Mouse (Mus musculus): ENCODE measurements around the gene Idh3b.

Idh3b gene

DNA sequence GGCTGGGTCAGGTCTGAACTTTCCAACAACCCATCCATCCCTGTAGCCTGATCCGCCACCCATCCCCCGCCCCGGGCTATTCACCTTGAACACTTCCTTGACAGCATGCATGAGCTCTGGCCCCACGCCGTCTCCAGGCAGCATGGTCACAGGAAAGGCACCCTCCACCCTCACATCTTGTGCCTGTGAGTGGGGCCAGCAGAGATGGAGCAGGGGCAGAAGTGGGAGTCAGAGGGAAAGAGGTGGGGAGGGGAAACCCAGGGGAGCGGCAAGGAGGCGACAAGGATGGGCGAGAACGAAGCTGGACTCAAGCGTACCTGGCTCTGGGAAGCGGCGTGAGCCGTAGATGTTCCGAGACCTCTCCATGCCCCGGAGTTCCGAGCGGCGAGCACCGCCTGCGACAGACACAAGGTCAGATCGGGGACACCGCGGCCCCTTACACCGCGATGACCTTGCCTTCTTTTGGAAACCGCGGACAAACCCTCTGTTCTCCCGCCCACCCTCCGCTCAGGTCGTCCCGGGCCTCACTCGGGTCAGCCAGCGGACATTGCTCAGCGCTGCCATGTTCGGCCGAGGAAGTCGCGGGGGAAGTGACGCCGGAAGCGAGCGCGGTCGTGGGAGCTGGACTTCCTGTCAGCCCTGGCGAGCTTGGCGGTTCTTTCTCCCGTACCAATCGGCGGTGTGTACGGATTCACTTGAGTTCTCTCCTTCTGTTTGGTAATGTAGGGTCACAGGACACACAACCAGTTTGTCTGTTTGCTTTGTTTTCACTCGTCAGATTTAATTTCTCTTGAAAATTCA, at the start of gene Idh3b:
TSS of gene Idh3b (minus strand) at position 694 of the 801 bp plus-strand sequence.
- peak; percentile 89 for DNase-seq (ENCODE audit: low spot score)

DNA sequence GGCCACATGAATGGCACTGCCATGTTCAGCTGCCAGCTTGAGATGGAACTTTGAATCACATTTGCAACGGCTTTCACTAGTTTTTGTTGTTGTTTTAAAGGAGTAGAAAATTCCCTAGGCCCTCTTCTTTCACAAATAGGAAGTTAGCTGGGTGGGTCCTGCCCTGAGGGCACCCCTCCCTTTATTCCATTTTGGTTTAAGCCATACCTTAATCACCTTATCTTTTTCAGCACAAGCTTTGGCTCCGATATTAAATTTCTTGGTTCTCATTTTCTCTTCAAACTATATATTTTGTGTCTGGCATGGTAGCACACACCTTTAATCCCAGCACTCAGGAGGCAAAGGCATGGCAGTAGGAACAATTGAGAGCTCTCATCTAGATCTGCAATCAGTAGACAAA, 45.2 kb upstream of the Idh3b start:
- no peak for DNase-seq (ENCODE audit: low spot score)

DNA sequence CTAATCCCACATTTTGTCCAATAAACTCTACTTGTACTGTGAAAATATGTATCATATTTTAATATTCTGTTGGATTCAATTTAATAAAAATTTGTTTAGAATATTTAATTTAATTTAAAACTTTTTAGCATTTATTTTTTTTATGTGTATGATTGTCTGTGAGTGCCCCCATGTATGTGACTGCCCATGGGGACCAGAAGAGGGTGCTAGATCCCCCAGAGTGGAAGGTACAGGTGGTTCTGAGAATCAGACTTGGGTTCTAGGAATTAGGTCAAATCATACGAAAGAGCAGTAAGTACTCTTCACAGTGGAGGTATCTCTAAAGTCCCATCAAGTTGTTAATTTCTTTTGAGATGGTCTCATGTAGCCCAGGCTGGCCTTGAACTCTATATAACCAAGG, 42.7 kb upstream of the Idh3b start:
- no peak for DNase-seq (ENCODE audit: low spot score)

DNA sequence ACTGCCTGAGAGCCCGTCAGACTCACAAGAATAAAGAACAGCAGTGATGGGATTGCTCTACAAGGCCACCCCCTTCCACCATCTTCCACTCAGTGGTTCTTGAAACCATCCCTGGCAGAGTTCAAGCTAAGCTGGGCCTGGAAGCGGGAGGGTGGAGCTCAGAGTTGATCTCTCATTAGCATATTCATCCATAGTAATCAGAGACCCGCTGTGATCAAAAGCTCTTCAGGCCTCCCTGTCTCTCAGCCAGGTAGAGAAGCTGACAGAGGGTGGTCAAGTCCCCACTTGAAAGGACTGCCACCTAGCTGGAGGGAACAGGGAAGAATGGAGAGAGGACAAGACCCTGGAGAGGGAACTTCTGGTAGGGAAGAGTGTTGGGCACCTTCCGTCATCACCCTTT, 18.7 kb upstream of the Idh3b start:
- no peak for DNase-seq (ENCODE audit: low spot score)

DNA sequence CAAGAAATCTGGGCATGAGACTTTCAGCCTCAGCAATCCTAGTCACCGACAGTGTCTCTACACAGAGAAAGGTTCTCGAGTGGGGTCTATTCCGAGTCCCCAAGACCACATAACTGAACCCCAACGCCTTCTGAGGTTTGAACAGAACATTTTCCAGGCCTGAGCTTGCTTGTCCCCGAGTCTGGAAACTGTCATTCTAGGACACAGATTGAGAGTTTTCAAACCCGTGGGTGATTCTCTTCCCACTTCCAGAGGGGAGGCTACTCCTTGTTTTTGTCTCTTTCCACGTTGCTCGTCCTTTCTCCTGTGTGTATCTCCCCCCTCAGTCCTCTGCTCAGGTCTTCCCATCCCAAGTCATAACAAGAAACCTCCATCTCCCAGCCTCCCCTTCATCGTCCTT, 13.2 kb upstream of the Idh3b start:
- no peak for DNase-seq (ENCODE audit: low spot score)

DNA sequence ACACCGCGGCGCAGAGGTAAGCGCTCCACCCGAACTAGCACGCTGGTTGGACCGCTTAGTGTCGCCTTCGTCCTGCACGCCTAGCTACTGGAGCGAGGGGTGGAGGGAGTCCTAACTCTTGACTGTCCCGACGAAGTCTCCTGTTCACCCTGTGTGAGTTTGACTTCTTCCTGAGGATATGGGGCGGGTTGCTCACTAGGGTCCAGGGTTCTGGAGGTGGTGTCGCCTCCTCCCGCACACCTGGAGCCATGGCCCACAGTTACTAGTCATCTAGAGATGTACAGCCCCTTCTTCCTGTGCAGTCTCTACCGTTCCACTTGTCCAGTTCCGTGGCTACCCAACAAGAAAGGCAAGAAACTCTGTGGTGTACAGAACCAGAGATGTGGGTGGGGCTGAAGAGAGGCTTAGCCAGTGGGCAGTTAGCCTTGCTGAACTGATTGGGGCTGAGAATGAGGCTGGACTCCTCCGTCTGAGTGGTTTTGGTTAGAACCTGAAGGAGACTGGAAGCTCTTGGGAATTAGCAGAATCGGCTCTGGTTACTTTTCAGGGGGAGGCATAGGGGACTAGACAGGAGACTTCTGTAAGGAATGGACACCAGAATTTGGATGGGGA, 11.9 kb upstream of the Idh3b start:
- no peak for DNase-seq (ENCODE audit: low spot score)

DNA sequence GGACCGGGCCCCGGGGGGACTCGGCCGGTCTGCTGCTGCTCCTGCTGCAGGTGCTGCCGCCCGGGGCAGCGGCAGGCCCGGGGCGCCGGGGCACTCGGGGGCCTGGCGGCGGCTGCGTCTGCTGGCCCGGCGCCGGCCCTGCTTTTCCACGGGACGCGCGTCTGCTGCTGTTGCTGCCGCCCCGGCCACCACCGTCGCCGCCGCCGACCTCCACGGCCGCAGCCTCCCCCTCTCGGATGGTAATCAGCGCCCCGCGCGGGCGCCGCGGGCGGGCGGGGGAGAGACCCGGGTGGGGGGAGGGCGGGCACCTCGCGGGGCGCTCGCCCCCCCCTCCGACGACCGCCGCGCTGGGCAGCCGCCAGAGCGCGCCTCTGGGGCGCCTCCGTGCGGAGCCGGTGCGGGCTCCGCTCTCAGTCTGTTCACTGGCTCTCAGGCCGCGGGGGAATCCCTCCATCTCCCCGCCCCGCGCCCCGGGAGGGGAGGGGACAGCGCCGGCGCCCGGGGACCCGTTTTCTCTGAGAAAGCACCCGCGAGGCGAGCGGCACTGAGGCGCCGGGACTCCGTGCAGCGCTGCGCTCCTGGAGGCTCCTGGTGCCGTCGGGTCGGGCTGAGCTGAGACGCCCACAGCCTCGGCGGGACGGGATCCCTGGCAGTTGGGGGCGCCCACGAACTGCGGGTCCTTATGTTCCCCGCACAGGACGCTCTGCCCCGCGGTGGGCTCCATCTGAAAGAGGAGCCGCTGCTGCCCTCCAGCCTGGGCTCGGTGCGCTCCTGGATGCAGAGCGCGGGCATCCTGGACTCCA, 11.2 kb upstream of the Idh3b start:
- DNase-seq (ENCODE audit: low spot score) = peak; percentile 19

DNA sequence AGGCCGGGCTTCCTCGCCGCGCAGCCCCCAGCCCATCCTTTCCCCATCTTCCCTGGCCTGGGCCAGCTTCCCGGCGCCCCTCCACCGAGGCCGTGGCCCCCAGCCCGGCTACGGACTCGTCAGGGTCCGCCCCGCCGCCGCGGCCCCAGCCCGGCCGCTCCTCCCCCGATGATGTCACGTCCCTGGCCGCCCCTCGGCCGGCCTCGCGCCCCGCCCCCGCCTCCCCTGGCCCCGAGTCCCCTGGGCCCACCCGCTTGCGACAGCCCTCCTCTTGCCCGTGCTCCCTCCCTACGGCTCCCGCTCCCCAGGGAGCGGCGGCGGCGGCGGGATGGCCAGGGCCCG, 10.6 kb upstream of the Idh3b start, which contains the start of gene Ebf4:
TSS of gene Ebf4 (plus strand) at position 234 of the 342 bp plus-strand sequence.
- DNase-seq (ENCODE audit: low spot score) = peak; percentile 27

DNA sequence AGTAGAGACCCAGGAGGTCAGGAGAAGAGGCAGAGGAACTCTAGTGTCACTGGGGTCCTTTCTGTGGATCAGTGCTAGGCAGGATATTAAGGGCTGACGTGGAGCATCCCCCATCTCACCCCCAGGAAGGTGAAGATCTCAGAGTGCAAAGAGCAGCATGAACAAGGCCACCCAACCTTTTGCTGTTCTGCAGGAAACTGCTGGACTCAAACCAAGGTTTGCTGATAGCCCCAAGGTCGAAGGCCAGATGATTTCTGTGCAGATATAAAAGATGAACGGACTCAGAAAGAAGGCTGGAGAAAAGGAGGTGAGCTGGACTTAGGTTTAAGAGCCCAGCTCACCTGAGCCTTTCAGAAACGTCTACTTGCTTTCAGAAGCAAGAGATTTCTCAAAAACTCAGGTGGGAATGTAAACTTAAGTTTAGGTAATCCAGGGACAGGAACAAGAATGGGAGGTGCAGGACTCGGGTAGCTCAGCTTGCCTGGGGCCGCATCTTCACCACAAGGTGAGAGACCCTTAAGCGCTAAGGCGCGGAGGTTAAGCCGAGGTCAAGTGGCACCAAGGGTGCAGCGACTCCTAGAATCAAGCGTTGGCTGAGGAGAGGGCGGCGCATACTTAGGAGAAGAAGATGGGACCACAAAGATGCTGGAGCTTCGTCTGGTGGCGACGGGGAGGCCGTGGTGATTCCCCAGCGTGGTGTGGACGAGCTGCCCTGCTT, 10.0 kb upstream of the Idh3b start:
- DNase-seq (ENCODE audit: low spot score) = no peak

DNA sequence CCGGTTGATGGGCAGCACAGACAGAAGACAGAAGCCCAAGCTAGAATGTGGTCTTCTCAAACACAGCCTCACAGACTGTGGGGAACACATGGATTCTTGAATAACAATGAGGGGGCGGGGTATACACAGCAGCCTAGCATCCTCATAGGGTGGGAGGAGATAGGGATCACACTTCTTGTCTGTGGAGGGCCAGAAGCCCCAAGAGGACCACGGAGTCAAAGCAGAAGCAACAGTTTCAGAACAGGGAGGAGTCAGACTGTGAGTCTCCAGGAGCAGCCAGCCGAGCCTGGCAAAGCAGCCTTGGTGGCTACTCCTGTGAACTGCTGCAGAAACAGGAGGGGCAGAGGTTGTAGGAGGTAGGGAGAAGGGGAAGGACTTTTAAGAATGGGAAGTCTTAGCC, 9.1 kb upstream of the Idh3b start:
- DNase-seq (ENCODE audit: low spot score) = no peak

DNA sequence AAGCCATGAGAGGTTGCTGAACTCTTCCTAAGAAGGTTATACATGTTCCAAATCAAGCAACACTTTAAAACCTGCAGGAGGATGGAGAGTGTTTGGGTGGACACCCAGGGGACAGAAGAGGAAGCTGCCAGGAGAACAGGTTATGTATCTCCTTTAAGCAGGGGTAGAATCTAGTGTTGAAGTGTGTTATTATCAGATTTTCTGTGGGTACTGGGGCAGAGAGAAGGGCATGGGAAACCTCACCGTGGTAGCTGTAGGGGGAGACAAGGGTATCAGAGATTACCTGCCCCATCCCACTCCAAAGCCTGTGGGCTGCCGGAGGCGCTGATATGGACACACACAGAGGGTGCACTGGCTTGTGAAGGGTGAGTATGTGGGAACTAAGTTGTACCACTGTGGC, 8.7 kb upstream of the Idh3b start:
- no peak for DNase-seq (ENCODE audit: low spot score)

DNA sequence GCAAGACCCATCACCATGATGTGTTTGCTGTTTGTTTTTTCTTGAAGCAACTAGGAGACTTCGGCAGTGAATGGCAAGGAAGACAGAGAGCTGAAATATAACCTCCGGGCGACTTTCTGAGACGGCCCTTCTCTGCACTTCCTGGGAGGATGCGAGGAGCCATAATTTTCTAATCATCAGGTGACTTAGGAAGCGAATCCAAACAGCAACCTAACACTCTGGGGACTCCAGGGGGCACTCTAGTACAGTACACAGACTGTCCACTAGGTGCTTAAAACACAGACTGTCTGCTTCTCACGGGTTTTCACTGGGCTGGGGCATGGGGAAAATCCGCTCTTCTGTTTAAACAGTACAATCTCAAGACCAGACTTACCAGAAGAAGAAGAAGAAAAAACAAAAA, 7.1 kb upstream of the Idh3b start:
- peak; percentile 40 for DNase-seq (ENCODE audit: low spot score)

DNA sequence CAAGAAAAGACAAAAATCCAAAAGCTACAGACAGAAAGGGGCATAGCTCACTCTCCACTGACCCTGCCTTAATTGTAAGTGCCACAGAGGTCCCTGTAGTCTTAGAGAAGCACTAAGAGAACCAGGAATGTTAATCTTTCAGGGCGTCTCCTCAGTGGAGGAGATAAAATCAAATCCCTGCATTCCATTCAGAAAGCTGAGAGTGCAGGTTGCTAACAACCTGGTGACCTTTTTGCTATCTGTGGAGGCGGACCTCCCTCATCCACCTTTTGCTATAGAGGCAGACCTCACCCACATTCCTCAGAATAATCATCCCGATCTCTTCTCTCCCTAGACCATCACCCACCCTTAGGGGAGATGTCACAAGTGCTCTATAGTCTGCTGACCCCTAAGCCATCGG, 4.7 kb upstream of the Idh3b start:
- no peak for DNase-seq (ENCODE audit: low spot score)

DNA sequence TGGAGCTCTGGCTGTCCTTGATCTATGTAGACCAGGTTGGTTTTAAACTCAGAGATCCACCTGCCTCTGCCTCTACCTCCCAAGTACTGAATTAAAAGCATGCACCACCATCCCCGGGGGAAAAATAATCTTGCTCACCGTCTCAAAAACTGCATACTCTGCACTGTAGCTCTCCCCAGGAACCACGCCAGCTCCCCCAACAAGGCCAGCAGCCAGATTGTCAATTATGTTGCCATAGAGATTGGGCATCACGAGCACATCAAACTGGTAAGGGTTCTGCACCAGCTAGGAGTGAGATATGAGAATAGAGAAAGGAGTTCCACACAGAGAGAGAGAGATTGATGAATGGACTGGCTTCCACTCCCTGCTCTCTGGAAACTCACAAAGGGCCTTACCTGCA, 3.5 kb downstream of the Idh3b start:
- no peak for DNase-seq (ENCODE audit: low spot score)

DNA sequence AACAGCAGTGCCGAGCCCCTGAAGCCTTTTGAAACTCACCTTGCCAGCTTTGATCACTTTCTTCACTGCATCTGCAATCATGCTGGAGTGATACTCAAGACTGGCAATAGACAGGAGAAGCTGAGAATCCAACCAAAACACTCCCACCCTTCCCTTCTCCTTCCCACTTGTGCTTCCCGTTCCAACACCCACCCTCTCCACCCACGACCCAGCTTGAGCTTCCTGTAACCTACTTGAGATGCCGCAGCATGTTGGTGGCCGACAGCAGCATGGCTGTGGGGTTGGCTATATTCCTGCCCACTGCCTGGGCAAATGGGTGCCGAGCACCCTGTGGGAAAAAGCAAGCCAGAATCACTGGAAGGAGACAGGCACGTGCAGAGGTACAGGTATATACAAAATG, 4.1 kb downstream of the Idh3b start:
- no peak for DNase-seq (ENCODE audit: low spot score)

DNA sequence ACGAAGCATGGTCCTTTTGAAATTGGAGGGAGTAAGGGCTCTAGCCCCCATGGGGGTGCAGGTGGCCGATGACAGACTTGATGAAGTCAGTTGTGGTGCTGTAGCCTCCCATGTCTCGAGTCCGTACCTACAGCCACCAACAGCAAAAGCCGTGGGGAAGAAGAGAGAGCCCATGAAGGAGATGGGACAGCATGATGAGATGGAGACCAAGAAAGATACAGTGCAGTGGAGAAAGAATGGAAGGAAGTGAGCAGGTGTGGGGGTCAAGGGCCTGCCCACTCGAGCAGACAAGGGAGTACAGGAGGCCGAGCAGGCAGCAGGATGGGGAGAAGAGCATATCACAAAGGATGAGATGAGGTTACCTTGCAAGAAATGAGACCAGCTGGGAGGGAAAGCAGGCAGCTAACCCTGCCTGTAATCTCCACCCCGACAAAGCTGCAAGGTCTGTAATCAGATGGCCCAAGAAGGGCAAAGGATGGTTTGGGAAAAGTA, 4.7 kb downstream of the Idh3b start:
- no peak for DNase-seq (ENCODE audit: low spot score)

DNA sequence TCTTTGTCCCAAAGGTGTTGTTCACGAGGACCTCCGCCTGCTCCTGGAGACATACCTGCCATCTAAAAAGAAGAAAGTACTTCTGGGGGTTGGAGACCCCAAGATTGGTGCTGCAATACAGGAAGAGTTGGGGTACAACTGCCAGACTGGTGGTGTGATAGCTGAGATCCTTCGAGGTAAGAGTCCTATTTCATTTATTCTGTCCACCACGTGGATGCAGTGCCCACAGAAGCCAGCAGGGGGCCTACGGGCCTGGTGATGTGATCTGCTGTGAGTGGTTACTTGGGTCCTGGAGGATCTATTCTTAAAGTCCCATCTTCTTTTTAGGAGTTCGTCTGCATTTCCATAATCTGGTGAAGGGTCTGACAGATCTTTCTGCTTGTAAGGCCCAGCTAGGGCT, 8.7 kb downstream of the Idh3b start:
- peak; percentile 30 for DNase-seq (ENCODE audit: low spot score)

DNA sequence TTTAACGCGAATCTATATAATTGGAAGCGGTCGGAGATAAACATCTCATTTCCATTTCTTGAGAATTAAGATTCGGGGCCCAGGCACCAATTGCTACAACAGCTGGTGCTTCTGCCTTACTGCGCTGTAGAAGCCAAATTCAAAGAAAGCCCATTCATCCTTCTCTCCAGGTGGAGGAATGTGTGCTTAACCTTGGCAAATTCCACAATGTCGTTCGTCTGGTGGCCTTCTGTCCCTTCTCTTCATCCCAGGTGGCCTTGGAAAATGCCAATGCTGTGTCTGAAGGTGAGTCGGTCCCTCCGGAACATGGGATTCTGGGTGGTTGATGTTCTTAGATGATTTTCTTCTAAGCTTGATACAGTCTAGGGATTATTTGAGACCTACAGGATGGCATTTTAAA, 9.5 kb downstream of the Idh3b start:
- no peak for DNase-seq (ENCODE audit: low spot score)

DNA sequence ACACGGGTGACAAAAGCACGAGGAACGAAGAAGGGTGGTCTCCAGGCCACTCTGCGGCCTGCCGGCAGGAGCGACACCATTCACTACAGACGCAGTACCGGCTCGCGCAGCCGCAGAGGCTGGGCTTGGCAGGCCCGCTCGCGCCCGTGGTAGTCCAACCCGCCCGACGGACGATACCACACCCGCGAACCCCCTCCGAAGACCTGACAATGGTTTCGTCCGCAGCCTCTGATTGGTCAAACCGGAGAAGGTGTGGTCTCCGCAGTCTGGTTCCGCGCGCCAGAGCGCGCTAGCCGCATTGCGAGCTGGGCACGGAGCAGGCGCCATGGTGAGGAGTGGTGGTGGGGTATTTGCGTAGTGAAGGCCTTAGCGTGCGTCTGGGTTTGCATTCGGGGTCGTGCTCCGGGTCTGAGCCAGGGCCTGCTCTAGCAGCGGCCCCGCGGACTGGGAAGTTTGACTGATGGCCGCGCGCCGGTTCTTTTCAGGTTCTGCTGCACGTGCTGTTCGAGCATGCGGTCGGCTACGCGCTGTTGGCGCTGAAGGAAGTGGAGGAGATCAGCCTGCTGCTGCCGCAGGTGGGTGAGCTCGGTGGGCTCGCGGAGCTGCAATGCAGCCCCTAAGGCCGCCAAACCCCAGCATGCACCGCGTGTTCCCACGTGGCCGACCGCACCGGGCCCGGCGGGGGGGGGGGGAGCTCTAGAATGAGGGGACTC, 10.0 kb downstream of the Idh3b start, which contains the start of gene Nop56:
TSS of gene Nop56 (plus strand) at position 282 of the 713 bp plus-strand sequence.
- peak; percentile 98 for DNase-seq (ENCODE audit: low spot score)

DNA sequence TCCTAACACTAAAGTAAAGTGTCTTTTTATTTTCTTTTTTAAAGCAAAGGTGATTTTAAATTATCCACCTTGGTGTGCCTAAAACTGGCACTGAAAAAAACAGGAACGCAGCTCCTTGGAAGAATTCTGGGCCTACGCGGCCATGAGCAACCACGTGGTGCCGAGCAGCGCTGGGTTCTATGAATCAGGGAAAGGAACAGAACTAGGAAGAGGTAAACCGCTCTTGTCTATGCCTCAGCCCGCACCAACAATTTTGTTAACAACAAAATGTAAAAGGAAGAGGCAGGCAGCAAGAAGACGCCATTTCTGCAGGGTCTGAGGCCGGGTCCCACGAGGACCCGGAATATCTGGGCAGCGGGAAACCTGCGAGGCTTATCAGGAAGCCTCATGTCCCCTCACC, 10.6 kb downstream of the Idh3b start:
- no peak for DNase-seq (ENCODE audit: low spot score)

DNA sequence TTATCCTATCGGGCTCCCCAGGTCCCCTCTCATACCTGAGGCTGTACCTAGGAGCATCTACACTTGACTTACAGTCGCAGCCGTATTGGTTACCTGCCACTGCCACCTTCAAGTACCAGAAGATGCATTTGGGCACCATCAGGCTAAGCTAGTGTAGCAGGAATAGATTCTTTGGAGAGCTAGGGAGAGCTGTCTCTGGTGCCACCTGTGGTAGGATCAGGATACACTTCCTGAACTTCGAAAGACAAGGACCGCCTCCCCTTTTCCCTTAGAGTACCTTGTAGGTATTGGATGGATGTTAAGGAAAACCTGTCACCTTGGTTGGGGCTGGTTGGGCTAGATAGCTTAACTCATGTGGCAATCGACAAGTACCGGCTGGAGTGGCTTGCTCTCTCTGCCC, 16.3 kb downstream of the Idh3b start:
- DNase-seq (ENCODE audit: low spot score) = no peak

DNA sequence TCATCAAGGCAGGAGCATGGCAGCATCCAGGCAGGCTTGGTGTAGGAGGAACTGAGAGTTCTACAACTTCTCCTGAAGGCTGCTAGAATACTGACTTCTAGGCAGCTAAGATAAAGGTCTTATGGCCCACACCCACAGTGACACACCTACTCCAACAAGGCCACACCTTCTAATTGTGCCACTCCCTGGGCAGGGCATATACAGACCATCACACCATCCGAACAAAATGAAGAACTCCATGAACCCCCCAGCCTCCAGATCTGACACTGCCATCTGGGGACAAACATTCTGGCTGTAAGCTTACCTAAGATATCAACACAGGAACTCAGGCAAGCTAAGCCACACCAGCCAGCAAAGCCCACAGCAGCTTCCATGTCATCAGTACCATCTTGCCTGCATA, 18.8 kb downstream of the Idh3b start:
- DNase-seq (ENCODE audit: low spot score) = no peak

Measured in urinary bladder, postnatal 25 days (tissue).